Mouse (Mus musculus): Measurements from ENCODE around the gene Cdca7. TPM values are rescaled to one million over a fixed set of nuclear protein-coding genes. Genes with fewer than 3 reads are reported as not detected.

Cdca7 gene
- total RNA-seq, 2 experiments from 2014 or later, result 231 to 240 TPM

Other genes starting within 250 kb of the Cdca7 start
- 66.1 and 82.8 TPM in 2 replicates for gene Map3k20, start 190.5 kb upstream of the Cdca7 start, total RNA-seq (2014; fragmentation: Nextera tagmentation)
- 71.7 and 77.0 TPM in 2 replicates for gene Map3k20, start 190.5 kb upstream of the Cdca7 start, total RNA-seq (2017)

Measured in granulocyte monocyte progenitor cell, adult 5-6 weeks (primary cell).